In the genomic region with DNA sequence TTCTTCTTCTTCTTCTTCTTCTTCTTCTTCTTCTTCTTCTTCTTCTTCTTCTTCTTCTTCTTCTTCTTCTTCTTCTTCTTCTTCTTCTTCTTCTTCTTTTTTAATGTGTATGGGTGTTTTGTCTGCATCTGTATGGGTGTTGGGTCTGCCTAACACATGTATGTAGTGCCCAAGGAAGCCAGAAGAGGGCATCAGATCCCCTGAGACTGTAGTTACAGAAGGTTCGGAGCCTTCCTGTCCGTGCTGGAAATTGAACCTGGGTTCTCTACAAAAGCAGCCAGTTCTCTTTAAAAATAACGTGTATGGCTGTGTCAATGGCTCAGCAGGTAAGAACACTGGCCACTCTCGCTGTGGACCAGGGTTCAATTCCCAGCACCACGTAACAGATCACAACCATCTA, we compare ENCODE assay signal across 23 mouse cellular contexts.
DNase-seq lines count a peak whose midpoint lies in the region; ATAC-seq and TF ChIP-seq lines count a peak whose summit lies in the region.
"Had no signal": no experiment of that assay in that cellular context is flagged by ENCODE, and none has a peak within 500 bp of the region (broad histone marks: within the 10 kb centered on the region; RNA-seq: fewer than 3 reads in every experiment).

No protein-coding gene starts in this region.

- no peaks in the 10 kb centered on the region for H3K4me1 ChIP-seq in kidney, postnatal 0 days (replicated peaks; ENCODE audit: insufficient read depth, low read length)
- no peaks in the 10 kb centered on the region for H3K4me1 ChIP-seq in kidney, embryonic 15.5 days
- peaks cover 10% of the 10 kb centered on the region for H3K4me1 ChIP-seq in E14TG2a.4 (replicated peaks; ENCODE audit: low read depth, low read length)
- no peaks in the 10 kb centered on the region for H3K4me1 ChIP-seq in liver, embryonic 12.5 days
- H3K4me1 ChIP-seq in intestine, embryonic 15.5 days (replicated peaks) = no peaks in the 10 kb centered on the region
- H3K4me1 ChIP-seq: embryonic facial prominence, embryonic 15.5 days; limb, embryonic 13.5 days had no signal

- H3K27me3 ChIP-seq in kidney, postnatal 0 days (ENCODE audit: insufficient read depth, low read length) = no peaks in the 10 kb centered on the region
- 0 out of 2 replicates have a peak, but pooled peaks cover 3% of the 10 kb centered on the region for H3K27me3 ChIP-seq in kidney, embryonic 15.5 days
- H3K27me3 ChIP-seq in E14TG2a.4 (ENCODE audit: insufficient read depth, low read length) = peaks cover 43% of the 10 kb centered on the region
- H3K27me3 ChIP-seq in Patski = no peaks in the 10 kb centered on the region
- H3K27me3 ChIP-seq in liver, embryonic 12.5 days (replicated peaks) = no peaks in the 10 kb centered on the region
- no peaks in the 10 kb centered on the region for H3K27me3 ChIP-seq in intestine, embryonic 15.5 days (replicated peaks)
- H3K27me3 ChIP-seq: embryonic facial prominence, embryonic 15.5 days; hindbrain, embryonic 13.5 days; limb, embryonic 13.5 days; neural tube, embryonic 12.5 days had no signal

- no peak overlapping the region for H3K4me3 ChIP-seq in kidney, postnatal 0 days (replicated peaks; ENCODE audit: low read depth, low read length)
- H3K4me3 ChIP-seq in kidney, embryonic 15.5 days (replicated peaks) = no peak overlapping the region
- H3K4me3 ChIP-seq in E14TG2a.4 (replicated peaks; ENCODE audit: low read length) = no peak overlapping the region
- no peak overlapping the region for H3K4me3 ChIP-seq in liver, embryonic 12.5 days
- no peak overlapping the region for H3K4me3 ChIP-seq in intestine, embryonic 15.5 days (replicated peaks)
- H3K4me3 ChIP-seq: embryonic facial prominence, embryonic 15.5 days; hindbrain, embryonic 13.5 days; limb, embryonic 13.5 days; midbrain, embryonic 10.5 days; neural tube, embryonic 12.5 days had no signal

- peak; percentile 23; the same call in 1 of the 2 replicates for TF ChIP-seq CTCF in kidney, postnatal 0 days (IDR thresholded peaks at IDR 0.05; ENCODE audit: low read depth)
- TF ChIP-seq CTCF in E14TG2a.4 (conservative IDR thresholded peaks at IDR 0.05; ENCODE audit: low read length) (peak; percentile 24), Patski (IDR thresholded peaks at IDR 0.05) (peak; percentile 41)

- CTCF ChIA-PET in Patski (lab: Charles Lee) = no interaction called here

- peak; percentile 30 to 35 for DNase-seq in cerebellum, postnatal 10 days
- DNase-seq in cerebellum, adult 18-20 months = no peak
- no peak for DNase-seq in kidney, postnatal 0 days (ENCODE audit: low spot score)
- no peak for DNase-seq in Patski (ENCODE audit: low read depth, low spot score)
- DNase-seq: cerebellum, adult 9-10 months; kidney, adult 9 months; kidney, postnatal 36 days; layer of hippocampus, adult 9-11 months; right cerebral cortex, postnatal 14 days; thymus, postnatal 25 days had no signal

- WGBS in kidney, postnatal 0 days = 86% methylated on average over 5 of the region's 5 CpGs
- WGBS in kidney, embryonic 15.5 days = 81% methylated on average over 5 of the region's 5 CpGs
- WGBS in liver, embryonic 12.5 days (ENCODE audit: insufficient replicate concordance) = 58% methylated on average over 5 of the region's 5 CpGs
- 81% methylated on average over 5 of the region's 5 CpGs for WGBS in intestine, embryonic 15.5 days

- H3K9me3 ChIP-seq in kidney, postnatal 0 days (replicated peaks; ENCODE audit: low read length) = no peaks in the 10 kb centered on the region
- H3K9me3 ChIP-seq in kidney, embryonic 15.5 days (replicated peaks) = no peaks in the 10 kb centered on the region
- no peaks in the 10 kb centered on the region for H3K9me3 ChIP-seq in E14TG2a.4 (ENCODE audit: low read length)
- no peaks in the 10 kb centered on the region for H3K9me3 ChIP-seq in liver, embryonic 12.5 days (replicated peaks)
- no peaks in the 10 kb centered on the region for H3K9me3 ChIP-seq in intestine, embryonic 15.5 days
- H3K9me3 ChIP-seq: embryonic facial prominence, embryonic 15.5 days; hindbrain, embryonic 13.5 days; limb, embryonic 13.5 days; neural tube, embryonic 12.5 days had no signal

- H3K36me3 ChIP-seq in kidney, postnatal 0 days (ENCODE audit: insufficient read depth, low read length) = no peaks in the 10 kb centered on the region
- H3K36me3 ChIP-seq in kidney, embryonic 15.5 days = no peaks in the 10 kb centered on the region
- no peaks in the 10 kb centered on the region for H3K36me3 ChIP-seq in E14TG2a.4 (ENCODE audit: insufficient read depth, low read length)
- H3K36me3 ChIP-seq in liver, embryonic 12.5 days = no peaks in the 10 kb centered on the region
- H3K36me3 ChIP-seq in intestine, embryonic 15.5 days = no peaks in the 10 kb centered on the region
- H3K36me3 ChIP-seq: embryonic facial prominence, embryonic 15.5 days; limb, embryonic 13.5 days had no signal

- no peak overlapping the region for H3K9ac ChIP-seq in kidney, postnatal 0 days (ENCODE audit: low read depth, low read length)
- no peak overlapping the region for H3K9ac ChIP-seq in kidney, embryonic 15.5 days
- H3K9ac ChIP-seq in liver, embryonic 12.5 days = no peak overlapping the region
- no peak overlapping the region for H3K9ac ChIP-seq in intestine, embryonic 15.5 days
- H3K9ac ChIP-seq: embryonic facial prominence, embryonic 15.5 days; hindbrain, embryonic 13.5 days; limb, embryonic 13.5 days; liver, embryonic 14.5 days; neural tube, embryonic 12.5 days had no signal

- in situ Hi-C loops in Patski (cut with MboI; ENCODE audit: low pct_unique_long_range_greater_than_20kb) = no loop called here

- no peak overlapping the region for H3K4me2 ChIP-seq in kidney, postnatal 0 days (ENCODE audit: low read length)
- H3K4me2 ChIP-seq in kidney, embryonic 15.5 days = no peak overlapping the region
- H3K4me2 ChIP-seq in liver, embryonic 12.5 days = no peak overlapping the region
- no peak overlapping the region for H3K4me2 ChIP-seq in intestine, embryonic 15.5 days (replicated peaks)
- H3K4me2 ChIP-seq: embryonic facial prominence, embryonic 15.5 days; hindbrain, embryonic 13.5 days; limb, embryonic 13.5 days; neural tube, embryonic 12.5 days had no signal

- POLR2A ChIA-PET in Patski (lab: Charles Lee) = no interaction called here

- no peak for ATAC-seq in kidney, postnatal 0 days (replicated peaks; ENCODE audit: low FRiP score, low read depth)
- ATAC-seq in kidney, embryonic 15.5 days (replicated peaks; ENCODE audit: low FRiP score) = no peak
- ATAC-seq in Patski = no peak
- ATAC-seq in liver, embryonic 12.5 days = no peak
- ATAC-seq in intestine, embryonic 15.5 days = no peak
- ATAC-seq: CD4-positive, CD25-positive, alpha-beta regulatory T cell, adult 4 months; forebrain, embryonic 14.5 days; inflammation-experienced regulatory T-cells, adult 6 months had no signal

- no peak overlapping the region for H3K27ac ChIP-seq in kidney, postnatal 0 days
- H3K27ac ChIP-seq in kidney, embryonic 15.5 days = no peak overlapping the region
- no peak overlapping the region for H3K27ac ChIP-seq in liver, embryonic 12.5 days
- no peak overlapping the region for H3K27ac ChIP-seq in intestine, embryonic 15.5 days
- H3K27ac ChIP-seq: embryonic facial prominence, embryonic 15.5 days; hindbrain, embryonic 13.5 days; limb, embryonic 13.5 days; liver, embryonic 14.5 days; midbrain, embryonic 10.5 days; neural tube, embryonic 12.5 days had no signal

Comparison
In these comparisons a context has a peak if more than half of its experiments do, and no peak if none do; other contexts are left out.
1. DNase-seq: peak in cerebellum, postnatal 10 days (2 of 2); none in cerebellum, adult 18-20 months (0 of 2), kidney, postnatal 0 days (single experiment) and Patski (single experiment).
2. Peak in every context shown above with its lines, with median percentiles within 50 percentile points of each other: CTCF ChIP-seq.